Mouse (Mus musculus): ENCODE data around the gene Arhgap22. TPM values are rescaled to one million over a fixed set of nuclear protein-coding genes. Genes with fewer than 3 reads are reported as not detected.

Arhgap22 gene
- total and polyA plus RNA-seq, 3 experiments = 0.11 TPM; not detected in 2

GRCm38 (mm10) chr14:33380830-33381457 lies 167.1 kb downstream of the Arhgap22 start:
- peaks cover 3 to 8% of the 10 kb centered on the region in 2 experiments; a peak in 3 of 4 replicates for H3K4me1 ChIP-seq (ENCODE audit: control insufficient read depth in 1 of 2, insufficient read depth in 2 of 2, low read length in 2 of 2)
- TF ChIP-seq CTCF (IDR thresholded peaks at IDR 0.05 in 2 of 3, conservative IDR thresholded peaks at IDR 0.05 in 1 of 3; ENCODE audit: control insufficient read depth in 1 of 3, insufficient read depth in 1 of 3, low read depth in 2 of 3, low read length in 3 of 3, poor library complexity in 1 of 3, severe bottlenecking in 1 of 3) (no peak), E2F4 (IDR thresholded peaks at IDR 0.05; ENCODE audit: borderline replicate concordance, low read depth, low read length) (no peak), BHLHE40 (IDR thresholded peaks at IDR 0.05; ENCODE audit: borderline replicate concordance, low read depth, low read length) (no peak), ZMIZ1 (IDR thresholded peaks at IDR 0.05; ENCODE audit: low read depth, low read length) (no peak), TBP (IDR thresholded peaks at IDR 0.05; ENCODE audit: low read depth, low read length) (no peak), ETS1 (IDR thresholded peaks at IDR 0.05; ENCODE audit: low read depth, low read length) (no peak), CHD1 (IDR thresholded peaks at IDR 0.05; ENCODE audit: low read depth, low read length) (no peak), KAT2A (conservative IDR thresholded peaks at IDR 0.05; ENCODE audit: low read depth, low read length) (no peak), USF2 (IDR thresholded peaks at IDR 0.05; ENCODE audit: borderline replicate concordance in 1 of 2, insufficient read depth in 1 of 2, low read depth in 1 of 2, low read length in 2 of 2) (no peak), POLR2AphosphoS5 (IDR thresholded peaks at IDR 0.05; ENCODE audit: borderline replicate concordance, low read depth, low read length) (no peak), HCFC1 (IDR thresholded peaks at IDR 0.05; ENCODE audit: low read depth, low read length) (no peak), MAZ (IDR thresholded peaks at IDR 0.05; ENCODE audit: low read depth, low read length) (no peak), CHD2 (IDR thresholded peaks at IDR 0.05; ENCODE audit: low read length) (no peak), MXI1 (IDR thresholded peaks at IDR 0.05; ENCODE audit: low read depth, low read length) (no peak), GABPA (IDR thresholded peaks at IDR 0.05; ENCODE audit: low read depth, low read length) (no peak), ZC3H11A (IDR thresholded peaks at IDR 0.05; ENCODE audit: low read depth, low read length) (no peak), ZKSCAN1 (IDR thresholded peaks at IDR 0.05; ENCODE audit: low read depth, low read length) (no peak)
- no peaks in the 10 kb centered on the region for H3K79me2 ChIP-seq (ENCODE audit: control insufficient read depth, insufficient read depth, low read length, poor library complexity)
- peaks cover 0 to 13% of the 10 kb centered on the region in 2 experiments for H3K36me3 ChIP-seq (ENCODE audit: control insufficient read depth in 1 of 2, insufficient read depth in 2 of 2, low read length in 2 of 2)
- no peak overlapping the region for H3K4me3 ChIP-seq (ENCODE audit: control insufficient read depth in 1 of 2, insufficient read depth in 1 of 2, low read depth in 2 of 2, low read length in 2 of 2)
- no peaks in the 10 kb centered on the region for H3K9me3 ChIP-seq (replicated peaks; ENCODE audit: insufficient read depth, low read length)
- H3K9ac ChIP-seq (ENCODE audit: control insufficient read depth, low read depth, low read length, poor library complexity, severe bottlenecking) = no peak overlapping the region
- no peaks in the 10 kb centered on the region for H3K27me3 ChIP-seq (ENCODE audit: control insufficient read depth in 1 of 2, insufficient read depth in 2 of 2, low read length in 2 of 2)
- no peak for DNase-seq (ENCODE audit: low read depth, low spot score)
- no peak overlapping the region for H3K27ac ChIP-seq (ENCODE audit: control insufficient read depth, low read depth, low read length)

GRCm38 (mm10) chr14:33398065-33398860 lies 184.4 kb downstream of the Arhgap22 start:
- Histone ChIP-seq H3K4me3 (ENCODE audit: control insufficient read depth in 1 of 2, insufficient read depth in 1 of 2, low read depth in 2 of 2, low read length in 2 of 2) (no peak overlapping the region), H3K27me3 (ENCODE audit: control insufficient read depth in 1 of 2, insufficient read depth in 2 of 2, low read length in 2 of 2) (no peaks in the 10 kb centered on the region), H3K9ac (ENCODE audit: control insufficient read depth, low read depth, low read length, poor library complexity, severe bottlenecking) (no peak overlapping the region), H3K79me2 (ENCODE audit: control insufficient read depth, insufficient read depth, low read length, poor library complexity) (no peaks in the 10 kb centered on the region; the same call in 1 of the 2 replicates), H3K36me3 (ENCODE audit: control insufficient read depth in 1 of 2, insufficient read depth in 2 of 2, low read length in 2 of 2) (peaks cover 0 to 4% of the 10 kb centered on the region in 2 experiments; a peak in 1 of 4 replicates), H3K4me1 (ENCODE audit: control insufficient read depth in 1 of 2, insufficient read depth in 2 of 2, low read length in 2 of 2) (no peaks in the 10 kb centered on the region), H3K9me3 (replicated peaks; ENCODE audit: insufficient read depth, low read length) (no peaks in the 10 kb centered on the region), H3K27ac (ENCODE audit: control insufficient read depth, low read depth, low read length) (no peak overlapping the region)
- TF ChIP-seq MEF2A (IDR thresholded peaks at IDR 0.05; ENCODE audit: extremely low read depth, insufficient replicate concordance, low read depth, low read length, poor library complexity, severe bottlenecking) = no peak
- TF ChIP-seq CHD2 (IDR thresholded peaks at IDR 0.05; ENCODE audit: low read length) = no peak
- no peak for TF ChIP-seq ZMIZ1 (IDR thresholded peaks at IDR 0.05; ENCODE audit: low read depth, low read length)
- TF ChIP-seq USF1 (IDR thresholded peaks at IDR 0.05; ENCODE audit: low read depth, low read length) = no peak
- TF ChIP-seq UBTF (IDR thresholded peaks at IDR 0.05; ENCODE audit: borderline replicate concordance, insufficient read depth, low read depth, low read length) = no peak
- TF ChIP-seq RAD21 (IDR thresholded peaks at IDR 0.05; ENCODE audit: low read depth, low read length) = no peak
- no peak for TF ChIP-seq GABPA (IDR thresholded peaks at IDR 0.05; ENCODE audit: low read depth, low read length)
- TF ChIP-seq POLR2A (IDR thresholded peaks at IDR 0.05; ENCODE audit: control insufficient read depth in 1 of 2, insufficient read depth in 1 of 2, low read depth in 1 of 2, low read length in 2 of 2, poor library complexity in 1 of 2) = no peak
- TF ChIP-seq NELFE (IDR thresholded peaks at IDR 0.05; ENCODE audit: low read depth, low read length) = no peak
- TF ChIP-seq MAX (IDR thresholded peaks at IDR 0.05; ENCODE audit: low read length) = no peak
- no peak for TF ChIP-seq EP300 (IDR thresholded peaks at IDR 0.05; ENCODE audit: low read depth in 1 of 2, low read length in 2 of 2)
- TF ChIP-seq KAT2A (conservative IDR thresholded peaks at IDR 0.05; ENCODE audit: low read depth, low read length) = no peak
- no peak for TF ChIP-seq ELF1 (IDR thresholded peaks at IDR 0.05; ENCODE audit: low read depth, low read length)
- no peak for DNase-seq (ENCODE audit: low read depth, low spot score)

Measured in MEL (cell line).